Mouse (Mus musculus) midbrain, embryonic 11.5 days (tissue): ENCODE data around the gene Ntrk1. TPM values are rescaled to one million over a fixed set of nuclear protein-coding genes. Genes with fewer than 3 reads are reported as not detected.

Experiments
- ATAC-seq: fragments of 200-750 bp; cut with Nextera tagmentation; 2 replicates; pipeline ENCODE4 v1.8.0; 2017; ENCODE audit warnings: moderate TSS enrichment, moderate library complexity; ENCODE audit not compliant: low FRiP score
- DNase-seq: peaks from one replicate; pipeline ENCODE4 v3.0.0; 2015; ENCODE audit warnings: low spot score; ENCODE audit errors: missing footprints
- H3K27ac ChIP-seq: fragments of 300-500 bp; sonication (generic); 2 replicates; pipeline ENCODE4 v1.5.1; 2014; ENCODE audit warnings: low read depth, low read length
- H3K27me3 ChIP-seq: fragments of 300-500 bp; sonication (generic); 2 replicates; pipeline ENCODE4 v1.6.1; 2014; ENCODE audit warnings: mild to moderate bottlenecking, low read length, moderate library complexity, mixed read lengths; ENCODE audit not compliant: control insufficient read depth, insufficient read depth
- H3K36me3 ChIP-seq: fragments of 300-500 bp; sonication (generic); 2 replicates; pipeline ENCODE4 v1.6.1; 2014; ENCODE audit warnings: mild to moderate bottlenecking, low read length, moderate library complexity, mixed read lengths; ENCODE audit not compliant: control insufficient read depth, insufficient read depth
- H3K4me1 ChIP-seq: fragments of 300-500 bp; sonication (generic); 2 replicates; pipeline ENCODE4 v1.6.1; 2014; ENCODE audit warnings: low read length; ENCODE audit not compliant: control insufficient read depth, insufficient read depth
- H3K4me2 ChIP-seq: fragments of 300-500 bp; sonication (generic); 2 replicates; pipeline ENCODE4 v1.6.1; 2014; ENCODE audit warnings: mild to moderate bottlenecking, moderate library complexity
- H3K4me3 ChIP-seq: fragments of 300-500 bp; sonication (generic); 2 replicates; pipeline ENCODE4 v1.5.1; 2014; ENCODE audit warnings: low read depth, low read length
- H3K9ac ChIP-seq: fragments of 300-500 bp; sonication (generic); 2 replicates; pipeline ENCODE4 v1.6.1; 2014; ENCODE audit warnings: low read length
- H3K9me3 ChIP-seq: fragments of 300-500 bp; sonication (generic); 2 replicates; pipeline ENCODE4 v1.6.1; 2016; ENCODE audit warnings: low read length; ENCODE audit not compliant: control insufficient read depth
- WGBS: fragments of 180-500 bp; shearing (Covaris S2); extraction: QIAGEN DNeasy Blood & Tissue Kit; methylation state at CpG from one replicate; pipeline ENCODE4 v1.1.7; 2014; 5-methylcytosine and 5-hydroxymethylcytosine counted together
- polyA plus RNA-seq: library from polyadenylated mRNA; unstranded; fragments of >200 nt; fragmentation: Nextera tagmentation; extraction: Ambion mirVana; gene quantifications from 2 replicates; pipeline ENCODE4 v1.2.1, GENCODE M21; 2014

The Ntrk1 gene
- polyA plus RNA-seq, 1 experiment from 2014 or later: 3.2 TPM

DNA sequence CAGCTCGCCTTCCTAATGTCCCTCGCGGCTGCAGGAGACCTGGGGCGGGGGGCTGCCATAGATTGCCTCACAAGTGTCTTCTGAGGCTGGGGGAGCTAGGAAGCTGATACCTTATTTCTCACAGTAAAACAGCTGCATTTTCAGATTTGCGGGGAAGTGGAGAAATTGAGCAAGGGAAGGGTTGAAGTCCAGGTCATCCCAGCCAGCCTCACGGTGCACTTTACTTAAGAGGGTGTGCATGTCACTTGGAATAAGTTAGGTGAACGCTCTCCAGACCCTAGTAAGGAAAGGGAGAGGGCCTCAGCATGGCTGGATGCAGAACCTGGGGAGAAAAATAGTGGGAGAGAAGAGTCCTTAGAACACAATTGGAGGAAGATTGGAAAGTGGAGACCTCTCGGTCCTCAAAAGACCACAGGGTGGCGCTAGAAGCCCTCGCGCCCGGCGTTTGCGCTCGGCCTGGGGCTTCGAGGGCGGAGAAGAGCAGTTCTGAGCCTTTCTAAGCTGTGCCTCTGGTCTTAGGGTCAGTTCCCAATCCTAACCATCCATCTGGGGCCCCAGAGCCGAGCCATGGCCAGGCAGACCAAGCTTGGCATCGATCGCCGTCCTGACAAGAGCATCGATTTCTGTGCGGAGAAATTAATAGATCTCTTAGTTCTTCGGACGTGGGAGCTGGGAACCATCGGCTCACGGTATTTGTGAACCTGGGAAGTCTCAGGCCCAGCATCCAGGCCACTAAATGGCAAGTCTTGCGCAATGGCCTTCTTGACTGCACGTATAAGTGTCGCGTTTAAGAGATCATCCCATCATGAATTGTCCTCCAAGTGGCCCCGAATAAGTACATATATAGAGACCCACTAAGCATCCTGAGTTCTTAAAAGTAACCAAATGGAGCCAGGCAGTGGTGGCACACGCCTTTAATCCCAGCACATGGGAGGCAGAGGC lies 645 bp upstream of the Ntrk1 start:
- Histone ChIP-seq H3K4me1 (peaks cover 19% of the 10 kb centered on the region), H3K4me2 (peak overlapping the region; percentile 47), H3K27ac (no peak overlapping the region), H3K4me3 (peak overlapping the region; percentile 23), H3K9me3 (no peaks in the 10 kb centered on the region), H3K27me3 (peaks cover 67% of the 10 kb centered on the region), H3K36me3 (no peaks in the 10 kb centered on the region), H3K9ac (0 out of 2 replicates have a peak overlapping the region, but pooled peaks have one; percentile 38)
- WGBS: 15% methylated on average over 33 of the region's 33 CpGs
- peak; percentile 97 for DNase-seq
- peak; percentile 14; the same call in 1 of the 2 replicates for ATAC-seq

DNA sequence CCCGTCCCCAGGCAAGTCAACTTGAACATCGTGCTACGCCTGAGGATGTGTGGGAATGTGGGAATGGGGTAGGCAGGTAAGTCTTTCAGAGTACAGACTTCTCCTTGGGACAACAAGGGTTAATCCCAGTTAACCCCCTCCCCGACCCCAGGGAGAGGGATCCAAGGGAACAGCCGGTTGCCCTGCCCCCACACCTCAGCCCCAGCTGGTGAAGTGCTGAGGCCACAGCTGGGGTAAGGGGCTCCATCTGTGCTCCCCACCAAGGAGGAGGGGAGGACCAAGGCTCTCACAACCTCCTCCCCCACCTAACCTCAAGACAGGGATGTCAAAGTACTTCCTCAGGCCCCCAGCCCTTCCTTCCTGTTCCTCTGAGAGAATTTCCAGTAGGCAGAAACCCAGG lies 5.2 kb downstream of the Ntrk1 start:
- H3K9ac ChIP-seq: no peak overlapping the region
- no peak overlapping the region for H3K4me2 ChIP-seq
- H3K9me3 ChIP-seq: no peaks in the 10 kb centered on the region
- no peaks in the 10 kb centered on the region for H3K36me3 ChIP-seq
- H3K4me1 ChIP-seq: peaks cover 7% of the 10 kb centered on the region
- no peak for DNase-seq
- WGBS: 29% methylated on average over 5 of the region's 5 CpGs
- no peak overlapping the region for H3K27ac ChIP-seq
- no peak overlapping the region for H3K4me3 ChIP-seq
- ATAC-seq: peak; percentile 64; the same call in 1 of the 2 replicates
- H3K27me3 ChIP-seq: peaks cover 33% of the 10 kb centered on the region

DNA sequence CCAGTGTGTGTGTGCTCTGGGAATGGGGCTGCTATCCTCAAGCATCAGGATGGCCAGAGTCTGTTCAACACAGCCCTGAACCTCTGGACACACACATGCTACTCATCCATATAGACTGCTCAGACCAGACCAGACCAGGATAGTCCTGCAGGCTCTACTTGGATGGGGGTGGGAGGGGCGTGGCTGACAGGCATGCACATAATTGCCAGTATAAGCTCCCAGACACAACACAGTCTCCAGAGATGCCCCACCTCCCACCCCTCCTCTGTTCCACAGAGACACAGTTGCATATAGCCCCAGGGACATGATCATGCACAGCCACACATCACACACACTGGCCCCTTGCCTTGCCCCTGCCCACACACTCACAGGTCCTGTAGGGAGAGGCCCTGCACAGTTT lies 5.7 kb downstream of the Ntrk1 start:
- H3K4me2 ChIP-seq: no peak overlapping the region
- peaks cover 28% of the 10 kb centered on the region for H3K27me3 ChIP-seq
- H3K27ac ChIP-seq: no peak overlapping the region
- peaks cover 4% of the 10 kb centered on the region; the same call in 1 of the 2 replicates for H3K4me1 ChIP-seq
- H3K9ac ChIP-seq: no peak overlapping the region
- WGBS: 54% methylated on average over 1 of the region's 1 CpGs
- no peaks in the 10 kb centered on the region for H3K9me3 ChIP-seq
- DNase-seq (no peak), ATAC-seq (peak; percentile 19; the same call in 1 of the 2 replicates)
- no peak overlapping the region for H3K4me3 ChIP-seq
- no peaks in the 10 kb centered on the region for H3K36me3 ChIP-seq

DNA sequence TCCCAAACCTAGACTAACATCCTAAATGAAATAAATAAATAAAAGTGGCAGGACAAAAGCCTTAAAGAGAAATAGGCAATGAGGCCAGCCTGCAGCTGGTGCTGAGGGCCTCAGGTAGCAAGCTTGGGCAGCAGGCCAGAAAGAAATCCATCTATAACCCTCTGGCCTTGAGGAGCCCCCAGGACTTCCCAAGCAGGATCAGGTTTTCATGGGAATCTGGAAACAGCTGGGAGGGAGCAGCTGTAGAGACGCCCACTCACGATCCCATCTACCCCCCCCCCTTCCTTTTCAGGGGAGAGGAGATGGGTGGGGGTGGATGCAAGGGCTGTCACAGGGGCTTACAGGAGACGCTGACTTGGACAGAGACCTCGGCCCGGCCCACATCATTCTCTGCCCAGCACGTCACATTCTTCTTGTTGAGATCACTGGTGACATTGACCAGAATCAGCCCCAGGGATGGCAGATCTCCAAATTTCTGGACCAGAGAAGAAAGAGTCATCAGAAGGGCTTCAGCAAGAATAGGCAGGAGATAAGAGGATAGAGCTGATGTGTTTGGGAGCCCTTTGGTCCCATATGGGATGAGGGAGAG lies 9.2 kb downstream of the Ntrk1 start:
- DNase-seq (no peak), ATAC-seq (no peak)
- Histone ChIP-seq H3K4me1 (peaks cover 4% of the 10 kb centered on the region; the same call in 1 of the 2 replicates), H3K36me3 (no peaks in the 10 kb centered on the region), H3K4me3 (no peak overlapping the region), H3K4me2 (no peak overlapping the region), H3K9ac (no peak overlapping the region), H3K9me3 (no peaks in the 10 kb centered on the region), H3K27me3 (no peaks in the 10 kb centered on the region; the same call in 1 of the 2 replicates), H3K27ac (no peak overlapping the region)
- WGBS: 69% methylated on average over 6 of the region's 6 CpGs

DNA sequence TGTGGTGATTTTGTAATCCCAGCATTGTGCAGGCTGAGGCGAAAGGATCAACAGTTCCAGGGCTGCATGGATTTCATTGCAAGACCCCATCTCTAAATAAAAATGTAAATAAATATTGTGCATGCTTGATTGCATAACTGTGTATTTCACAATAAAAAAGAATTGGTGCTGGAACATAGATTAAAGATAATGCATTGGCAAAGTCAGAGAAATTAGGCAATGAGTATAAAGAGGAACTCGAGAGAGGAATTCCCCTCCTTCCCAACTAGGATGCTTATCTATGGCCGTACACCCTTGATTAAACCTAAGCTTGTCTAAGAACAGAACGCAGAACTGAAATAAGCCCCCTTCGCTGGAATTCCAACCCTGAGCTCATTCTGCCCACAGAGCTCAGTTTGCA lies 9.8 kb downstream of the Ntrk1 start:
- ATAC-seq: no peak
- WGBS: 79% methylated on average over 5 of the region's 5 CpGs
- H3K36me3 ChIP-seq: no peaks in the 10 kb centered on the region
- no peaks in the 10 kb centered on the region for H3K9me3 ChIP-seq
- H3K4me1 ChIP-seq: peaks cover 4% of the 10 kb centered on the region; the same call in 1 of the 2 replicates
- no peak overlapping the region for H3K9ac ChIP-seq
- no peak overlapping the region for H3K4me2 ChIP-seq
- DNase-seq: no peak
- H3K27ac ChIP-seq: no peak overlapping the region
- no peak overlapping the region for H3K4me3 ChIP-seq
- no peaks in the 10 kb centered on the region for H3K27me3 ChIP-seq

DNA sequence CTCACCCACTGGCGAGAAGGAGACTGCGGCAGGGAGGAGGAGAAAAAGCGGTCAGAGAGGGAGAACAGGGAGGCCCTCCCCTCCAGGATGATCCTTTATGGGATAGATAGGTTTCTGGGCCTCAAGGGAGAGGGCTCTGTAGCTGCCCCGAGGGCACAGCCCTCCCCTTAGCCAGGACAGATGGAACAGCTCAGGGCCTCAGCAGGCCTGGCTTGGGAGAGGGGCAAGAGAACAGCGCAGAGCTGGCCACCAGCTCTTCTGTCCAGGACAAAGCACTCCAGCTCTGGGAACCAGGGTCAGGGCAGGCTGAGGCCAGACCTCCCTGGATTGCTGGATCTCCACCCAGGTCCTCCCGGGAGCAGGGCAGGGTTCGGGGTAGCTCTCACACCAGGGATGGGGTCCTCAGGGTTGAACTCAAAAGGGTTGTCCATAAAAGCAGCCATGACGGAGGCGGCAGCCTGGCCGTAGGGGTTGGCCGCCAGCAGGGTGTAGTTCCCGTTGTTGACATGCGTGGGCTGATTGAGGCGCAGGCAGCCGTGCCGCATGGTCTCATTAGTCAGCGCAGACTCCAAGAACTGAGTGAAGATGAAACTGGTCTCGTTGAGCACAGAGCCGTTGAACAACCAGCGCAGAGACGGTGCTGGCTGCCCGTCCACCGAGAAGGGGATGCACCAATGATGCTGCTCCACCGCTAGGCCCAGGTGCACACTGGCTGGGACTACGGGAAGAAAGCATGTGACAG lies 11.5 kb downstream of the Ntrk1 start:
- no peak for ATAC-seq
- no peaks in the 10 kb centered on the region for H3K36me3 ChIP-seq
- WGBS: 85% methylated on average over 25 of the region's 25 CpGs
- no peak overlapping the region for H3K4me3 ChIP-seq
- no peak overlapping the region for H3K4me2 ChIP-seq
- H3K27ac ChIP-seq: no peak overlapping the region
- H3K4me1 ChIP-seq: no peaks in the 10 kb centered on the region; the same call in none of the 2 replicates
- H3K27me3 ChIP-seq: no peaks in the 10 kb centered on the region
- H3K9me3 ChIP-seq: no peaks in the 10 kb centered on the region
- DNase-seq: no peak
- H3K9ac ChIP-seq: no peak overlapping the region

DNA sequence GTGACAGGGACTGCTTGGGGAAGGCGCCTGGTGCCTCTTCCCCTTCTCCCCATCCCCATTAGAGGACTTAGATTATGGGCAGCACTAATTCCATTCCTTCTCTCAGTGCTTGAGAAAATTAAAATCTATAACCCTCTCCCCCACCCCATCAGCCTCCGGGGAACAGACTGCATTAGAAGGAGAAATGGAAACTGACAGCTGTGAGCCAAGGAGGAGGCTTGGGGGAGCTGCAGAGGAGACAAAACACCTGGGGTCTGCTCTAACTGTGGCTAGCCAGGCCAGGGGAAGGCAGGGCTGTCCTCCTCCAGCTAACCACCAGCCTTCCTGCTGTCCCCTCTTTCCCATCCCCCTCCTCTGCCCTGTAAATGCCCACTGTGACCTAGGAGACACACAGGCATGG lies 15.9 kb downstream of the Ntrk1 start:
- Histone ChIP-seq H3K4me3 (no peak overlapping the region), H3K9me3 (no peaks in the 10 kb centered on the region), H3K4me1 (no peaks in the 10 kb centered on the region; the same call in none of the 2 replicates), H3K27ac (no peak overlapping the region; the same call in 1 of the 2 replicates), H3K36me3 (no peaks in the 10 kb centered on the region), H3K9ac (no peak overlapping the region), H3K27me3 (peaks cover 2% of the 10 kb centered on the region; the same call in 1 of the 2 replicates), H3K4me2 (no peak overlapping the region)
- 22% methylated on average over 2 of the region's 2 CpGs for WGBS
- ATAC-seq (peak; percentile 34; the same call in 1 of the 2 replicates), DNase-seq (no peak)

DNA sequence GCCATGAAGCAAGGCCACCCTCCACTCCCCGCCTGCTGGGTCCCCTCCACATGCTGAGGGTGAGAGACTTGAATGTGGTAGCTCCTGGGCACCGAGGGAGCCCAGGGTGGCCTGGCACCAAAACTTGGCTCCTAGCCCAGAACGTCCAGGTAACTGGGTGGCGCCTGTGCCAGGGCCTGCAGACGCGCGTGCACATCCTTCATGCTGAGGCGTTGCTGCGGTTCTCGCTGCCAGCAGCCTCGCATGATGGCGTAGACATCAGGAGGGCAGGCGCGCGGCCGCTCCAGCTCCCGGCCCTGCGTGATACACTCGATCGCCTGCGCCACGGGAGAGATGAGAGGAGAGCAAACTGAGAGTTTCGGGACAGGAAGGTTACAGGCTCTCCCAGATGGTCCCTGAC lies 16.7 kb downstream of the Ntrk1 start:
- no peaks in the 10 kb centered on the region for H3K9me3 ChIP-seq
- H3K9ac ChIP-seq: no peak overlapping the region
- no peak overlapping the region for H3K4me2 ChIP-seq
- no peak overlapping the region for H3K27ac ChIP-seq
- H3K4me3 ChIP-seq: no peak overlapping the region
- DNase-seq (no peak), ATAC-seq (no peak; the same call in 1 of the 2 replicates)
- WGBS: 62% methylated on average over 23 of the region's 23 CpGs
- no peaks in the 10 kb centered on the region; the same call in none of the 2 replicates for H3K4me1 ChIP-seq
- no peaks in the 10 kb centered on the region for H3K36me3 ChIP-seq
- peaks cover 2% of the 10 kb centered on the region; the same call in 1 of the 2 replicates for H3K27me3 ChIP-seq
